Mouse (Mus musculus): ENCODE data around the gene Dapk1. TPM values are rescaled to one million over a fixed set of nuclear protein-coding genes. Genes with fewer than 3 reads are reported as not detected.

Dapk1 gene
- polyA plus RNA-seq, 1 experiment, result 37.8 TPM

GRCm38 (mm10) chr13:60595519-60595918 lies 6.2 kb upstream of the Dapk1 start:
- no peak overlapping the region for H3K4me3 ChIP-seq (ENCODE audit: low read depth, low read length)
- no peaks in the 10 kb centered on the region for H3K27me3 ChIP-seq (ENCODE audit: control insufficient read depth, insufficient read depth, low read length, poor library complexity, severe bottlenecking)
- no peak overlapping the region for H3K27ac ChIP-seq (ENCODE audit: insufficient read depth, low read length)
- H3K36me3 ChIP-seq (ENCODE audit: control insufficient read depth, insufficient read depth, low read length, poor library complexity, severe bottlenecking), result no peaks in the 10 kb centered on the region
- TF ChIP-seq POLR2A (IDR thresholded peaks at IDR 0.05; ENCODE audit: insufficient read depth, low read length), result no peak
- TF ChIP-seq CTCF (IDR thresholded peaks at IDR 0.05; ENCODE audit: low read depth, low read length), result no peak
- TF ChIP-seq EP300 (IDR thresholded peaks at IDR 0.05; ENCODE audit: insufficient read depth, low read depth, low read length), result no peak
- H3K9me3 ChIP-seq (replicated peaks; ENCODE audit: control insufficient read depth, insufficient read depth, low read length, poor library complexity, severe bottlenecking), result no peaks in the 10 kb centered on the region
- H3K9ac ChIP-seq (ENCODE audit: low read depth, poor library complexity, severe bottlenecking), result no peak overlapping the region
- no peaks in the 10 kb centered on the region for H3K4me1 ChIP-seq (ENCODE audit: control insufficient read depth, insufficient read depth, low read length)

GRCm38 (mm10) chr13:60602416-60603251 lies 887 bp downstream of the Dapk1 start:
- TF ChIP-seq EP300 (IDR thresholded peaks at IDR 0.05; ENCODE audit: insufficient read depth, low read depth, low read length), result no peak
- no peak for TF ChIP-seq POLR2A (IDR thresholded peaks at IDR 0.05; ENCODE audit: insufficient read depth, low read length)
- no peak for TF ChIP-seq CTCF (IDR thresholded peaks at IDR 0.05; ENCODE audit: low read depth, low read length)
- H3K9me3 ChIP-seq (replicated peaks; ENCODE audit: control insufficient read depth, insufficient read depth, low read length, poor library complexity, severe bottlenecking), result no peaks in the 10 kb centered on the region
- H3K9ac ChIP-seq (ENCODE audit: low read depth, poor library complexity, severe bottlenecking), result peak overlapping the region; percentile 88
- H3K27ac ChIP-seq (ENCODE audit: insufficient read depth, low read length), result no peak overlapping the region
- H3K27me3 ChIP-seq (ENCODE audit: control insufficient read depth, insufficient read depth, low read length, poor library complexity, severe bottlenecking), result no peaks in the 10 kb centered on the region
- peaks cover under 1% of the 10 kb centered on the region for H3K4me1 ChIP-seq (ENCODE audit: control insufficient read depth, insufficient read depth, low read length)
- H3K4me3 ChIP-seq (ENCODE audit: low read depth, low read length), result peak overlapping the region; percentile 77
- peaks cover 3% of the 10 kb centered on the region; the same call in 1 of the 2 replicates for H3K36me3 ChIP-seq (ENCODE audit: control insufficient read depth, insufficient read depth, low read length, poor library complexity, severe bottlenecking)

- Histone ChIP-seq H3K36me3 (ENCODE audit: control insufficient read depth, insufficient read depth, low read length, poor library complexity, severe bottlenecking) (peaks cover 3% of the 10 kb centered on the region; the same call in 1 of the 2 replicates), H3K27me3 (ENCODE audit: control insufficient read depth, insufficient read depth, low read length, poor library complexity, severe bottlenecking) (no peaks in the 10 kb centered on the region), H3K27ac (ENCODE audit: insufficient read depth, low read length) (no peak overlapping the region), H3K9ac (ENCODE audit: low read depth, poor library complexity, severe bottlenecking) (peak overlapping the region; percentile 88), H3K4me1 (ENCODE audit: control insufficient read depth, insufficient read depth, low read length) (peaks cover 4% of the 10 kb centered on the region), H3K4me3 (ENCODE audit: low read depth, low read length) (no peak overlapping the region), H3K9me3 (replicated peaks; ENCODE audit: control insufficient read depth, insufficient read depth, low read length, poor library complexity, severe bottlenecking) (no peaks in the 10 kb centered on the region)
- TF ChIP-seq POLR2A (IDR thresholded peaks at IDR 0.05; ENCODE audit: insufficient read depth, low read length), result no peak
- no peak for TF ChIP-seq EP300 (IDR thresholded peaks at IDR 0.05; ENCODE audit: insufficient read depth, low read depth, low read length)
- TF ChIP-seq CTCF (IDR thresholded peaks at IDR 0.05; ENCODE audit: low read depth, low read length), result no peak
These were observed 1.5 kb downstream of the Dapk1 start for GRCm38 (mm10) chr13:60603252-60603562.

GRCm38 (mm10) chr13:60607411-60607810 lies 5.7 kb downstream of the Dapk1 start:
- H3K27ac ChIP-seq (ENCODE audit: insufficient read depth, low read length), result no peak overlapping the region
- H3K4me1 ChIP-seq (ENCODE audit: control insufficient read depth, insufficient read depth, low read length), result peaks cover 11% of the 10 kb centered on the region
- H3K36me3 ChIP-seq (ENCODE audit: control insufficient read depth, insufficient read depth, low read length, poor library complexity, severe bottlenecking), result peaks cover 3% of the 10 kb centered on the region; the same call in 1 of the 2 replicates
- no peak overlapping the region for H3K4me3 ChIP-seq (ENCODE audit: low read depth, low read length)
- TF ChIP-seq POLR2A (IDR thresholded peaks at IDR 0.05; ENCODE audit: insufficient read depth, low read length) (no peak), EP300 (IDR thresholded peaks at IDR 0.05; ENCODE audit: insufficient read depth, low read depth, low read length) (no peak), CTCF (IDR thresholded peaks at IDR 0.05; ENCODE audit: low read depth, low read length) (no peak)
- no peak overlapping the region for H3K9ac ChIP-seq (ENCODE audit: low read depth, poor library complexity, severe bottlenecking)
- H3K27me3 ChIP-seq (ENCODE audit: control insufficient read depth, insufficient read depth, low read length, poor library complexity, severe bottlenecking), result no peaks in the 10 kb centered on the region
- H3K9me3 ChIP-seq (replicated peaks; ENCODE audit: control insufficient read depth, insufficient read depth, low read length, poor library complexity, severe bottlenecking), result no peaks in the 10 kb centered on the region

GRCm38 (mm10) chr13:60608411-60609046 lies 6.8 kb downstream of the Dapk1 start:
- Histone ChIP-seq H3K27ac (ENCODE audit: insufficient read depth, low read length) (no peak overlapping the region), H3K27me3 (ENCODE audit: control insufficient read depth, insufficient read depth, low read length, poor library complexity, severe bottlenecking) (no peaks in the 10 kb centered on the region), H3K4me1 (ENCODE audit: control insufficient read depth, insufficient read depth, low read length) (peaks cover 15% of the 10 kb centered on the region), H3K9ac (ENCODE audit: low read depth, poor library complexity, severe bottlenecking) (no peak overlapping the region), H3K4me3 (ENCODE audit: low read depth, low read length) (no peak overlapping the region), H3K9me3 (replicated peaks; ENCODE audit: control insufficient read depth, insufficient read depth, low read length, poor library complexity, severe bottlenecking) (no peaks in the 10 kb centered on the region), H3K36me3 (ENCODE audit: control insufficient read depth, insufficient read depth, low read length, poor library complexity, severe bottlenecking) (peaks cover 3% of the 10 kb centered on the region; the same call in 1 of the 2 replicates)
- TF ChIP-seq POLR2A (IDR thresholded peaks at IDR 0.05; ENCODE audit: insufficient read depth, low read length), result no peak
- TF ChIP-seq CTCF (IDR thresholded peaks at IDR 0.05; ENCODE audit: low read depth, low read length), result no peak
- TF ChIP-seq EP300 (IDR thresholded peaks at IDR 0.05; ENCODE audit: insufficient read depth, low read depth, low read length), result no peak

GRCm38 (mm10) chr13:60609234-60609633 lies 7.5 kb downstream of the Dapk1 start:
- H3K36me3 ChIP-seq (ENCODE audit: control insufficient read depth, insufficient read depth, low read length, poor library complexity, severe bottlenecking), result peaks cover 3% of the 10 kb centered on the region; the same call in 1 of the 2 replicates
- peaks cover 15% of the 10 kb centered on the region for H3K4me1 ChIP-seq (ENCODE audit: control insufficient read depth, insufficient read depth, low read length)
- H3K4me3 ChIP-seq (ENCODE audit: low read depth, low read length), result no peak overlapping the region
- no peaks in the 10 kb centered on the region for H3K9me3 ChIP-seq (replicated peaks; ENCODE audit: control insufficient read depth, insufficient read depth, low read length, poor library complexity, severe bottlenecking)
- no peaks in the 10 kb centered on the region for H3K27me3 ChIP-seq (ENCODE audit: control insufficient read depth, insufficient read depth, low read length, poor library complexity, severe bottlenecking)
- H3K9ac ChIP-seq (ENCODE audit: low read depth, poor library complexity, severe bottlenecking), result no peak overlapping the region
- TF ChIP-seq POLR2A (IDR thresholded peaks at IDR 0.05; ENCODE audit: insufficient read depth, low read length) (no peak), EP300 (IDR thresholded peaks at IDR 0.05; ENCODE audit: insufficient read depth, low read depth, low read length) (no peak), CTCF (IDR thresholded peaks at IDR 0.05; ENCODE audit: low read depth, low read length) (no peak)
- no peak overlapping the region for H3K27ac ChIP-seq (ENCODE audit: insufficient read depth, low read length)

All from ES-Bruce4 (cell line).